ENCODE assay signal across 8 mouse cellular contexts in genomic region chr10:122018594-122019048, GRCm38 (mm10). TPM values are rescaled to one million over a fixed set of nuclear protein-coding genes. Genes with fewer than 3 reads are reported as not detected.
DNase-seq lines count a peak whose midpoint lies in the region; ATAC-seq and TF ChIP-seq lines count a peak whose summit lies in the region.

No protein-coding gene starts in this region.

- H3K27ac ChIP-seq in hindbrain, embryonic 12.5 days = 0 out of 2 replicates have a peak overlapping the region, but pooled peaks have one; percentile 14
- no peak overlapping the region for H3K27ac ChIP-seq in liver, embryonic 14.5 days
- H3K27ac ChIP-seq in stomach, embryonic 14.5 days (ENCODE audit: low read length) = peak overlapping the region; percentile 3; the same call in 1 of the 2 replicates

- H3K4me1 ChIP-seq in hindbrain, embryonic 12.5 days = peaks cover 24% of the 10 kb centered on the region
- peaks cover 0 to 17% of the 10 kb centered on the region in 2 experiments; a peak in 2 of 4 replicates for H3K4me1 ChIP-seq in liver, embryonic 14.5 days (replicated peaks; ENCODE audit: control insufficient read depth in 2 of 2, insufficient read depth in 2 of 2, low read length in 1 of 2)
- H3K4me1 ChIP-seq in stomach, embryonic 14.5 days (ENCODE audit: control insufficient read depth, insufficient read depth, low read length) = peaks cover 25% of the 10 kb centered on the region

- WGBS in hindbrain, embryonic 12.5 days = 63% methylated on average over 10 of the region's 10 CpGs
- WGBS in liver, embryonic 14.5 days (ENCODE audit: insufficient replicate concordance) = 67% methylated on average over 10 of the region's 10 CpGs
- 29% methylated on average over 10 of the region's 10 CpGs for WGBS in stomach, embryonic 14.5 days

- peak; percentile 64 for ATAC-seq in hindbrain, embryonic 12.5 days (ENCODE audit: low FRiP score)
- 0 out of 2 replicates have a peak, but pooled peaks have one; percentile 22 for ATAC-seq in liver, embryonic 14.5 days (ENCODE audit: insufficient read depth)
- ATAC-seq in stomach, embryonic 14.5 days (ENCODE audit: insufficient number of reproducible peaks, insufficient read depth, low FRiP score, low read depth) = peak; percentile 72; the same call in 1 of the 2 replicates

- H3K4me2 ChIP-seq in hindbrain, embryonic 12.5 days (replicated peaks) = no peak overlapping the region
- no peak overlapping the region; the same call in 1 of the 2 replicates for H3K4me2 ChIP-seq in liver, embryonic 14.5 days (ENCODE audit: low read depth)
- no peak overlapping the region for H3K4me2 ChIP-seq in stomach, embryonic 14.5 days (replicated peaks; ENCODE audit: low read depth, low read length)

- peaks cover 2% of the 10 kb centered on the region for H3K9me3 ChIP-seq in hindbrain, embryonic 12.5 days (replicated peaks)
- H3K9me3 ChIP-seq in liver, embryonic 14.5 days (ENCODE audit: control insufficient read depth, low read length) = no peaks in the 10 kb centered on the region
- peaks cover 3% of the 10 kb centered on the region; the same call in 1 of the 2 replicates for H3K9me3 ChIP-seq in stomach, embryonic 14.5 days (ENCODE audit: control insufficient read depth, low read depth, low read length)

- no peaks in the 10 kb centered on the region for H3K27me3 ChIP-seq in hindbrain, embryonic 12.5 days
- H3K27me3 ChIP-seq in liver, embryonic 14.5 days (ENCODE audit: control insufficient read depth, insufficient read depth, low read length) = no peaks in the 10 kb centered on the region
- no peaks in the 10 kb centered on the region for H3K27me3 ChIP-seq in stomach, embryonic 14.5 days (ENCODE audit: control insufficient read depth, insufficient read depth, low read length)

- no peak for TF ChIP-seq EP300 in liver, embryonic 14.5 days (IDR thresholded peaks at IDR 0.05; ENCODE audit: low read depth)

- intact Hi-C loops in heart, postnatal 25 days (cut with DNase I) = no loop called here

- H3K4me3 ChIP-seq in hindbrain, embryonic 12.5 days = no peak overlapping the region
- H3K4me3 ChIP-seq in liver, embryonic 14.5 days (ENCODE audit: insufficient read depth in 1 of 2, low read depth in 2 of 2, low read length in 2 of 2) = no peak overlapping the region
- H3K4me3 ChIP-seq in stomach, embryonic 14.5 days (ENCODE audit: low read depth, low read length) = no peak overlapping the region

- peaks cover under 1% of the 10 kb centered on the region; the same call in 1 of the 2 replicates for H3K36me3 ChIP-seq in hindbrain, embryonic 12.5 days
- no peaks in the 10 kb centered on the region for H3K36me3 ChIP-seq in liver, embryonic 14.5 days (replicated peaks; ENCODE audit: control insufficient read depth, insufficient read depth, low read depth)
- H3K36me3 ChIP-seq in stomach, embryonic 14.5 days (ENCODE audit: control insufficient read depth, insufficient read depth, low read length) = no peaks in the 10 kb centered on the region

- H3K9ac ChIP-seq in hindbrain, embryonic 12.5 days = no peak overlapping the region
- H3K9ac ChIP-seq in liver, embryonic 14.5 days (replicated peaks) = no peak overlapping the region
- no peak overlapping the region; the same call in 1 of the 2 replicates for H3K9ac ChIP-seq in stomach, embryonic 14.5 days (replicated peaks; ENCODE audit: low read depth, low read length)

- peak; percentile 24 to 34 for DNase-seq in heart, adult 18-20 months
- DNase-seq in heart, postnatal 25 days (ENCODE audit: low spot score) = no peak
- peak; percentile 42 for DNase-seq in fibroblast of lung, adult 2 months (ENCODE audit: low read depth)
- DNase-seq in liver, embryonic 14.5 days (ENCODE audit: low read depth in 3 of 3, low spot score in 3 of 3) = no peak
- DNase-seq in T-cell, adult 2 months (ENCODE audit: low spot score) = no peak
- no peak for DNase-seq in yolk sac, embryonic 10.5 days (ENCODE audit: low spot score)

- TF ChIP-seq CTCF in liver, embryonic 14.5 days (IDR thresholded peaks at IDR 0.05; ENCODE audit: low read depth) = no peak

RNA-seq across cellular contexts. Expression of gene Srgap1, which starts 28.5 kb away (rescaled TPM):
- total RNA-seq in heart, adult 18-20 months (2021) = 1 to 10 TPM; 1.6 TPM
- total RNA-seq in heart, postnatal 25 days (2021) = 1 to 10 TPM; 2.0 to 2.4 TPM
- polyA plus RNA-seq in hindbrain, embryonic 12.5 days (2016; fragmentation: Nextera tagmentation; extraction: Ambion mirVana) = 35.5 and 36.7 TPM in 2 replicates
- polyA plus RNA-seq in liver, embryonic 14.5 days (2012; rRNA removed) = 0.60 and 0.66 TPM in 2 replicates
- polyA plus RNA-seq in liver, embryonic 14.5 days (2014; fragmentation: Nextera tagmentation; extraction: Ambion mirVana) = 0.59 and 0.79 TPM in 2 replicates
- polyA plus RNA-seq in stomach, embryonic 14.5 days (2014; fragmentation: Nextera tagmentation; extraction: Ambion mirVana) = 15.5 and 15.6 TPM in 2 replicates

Comparison
In these comparisons a context has a peak if more than half of its experiments do, and no peak if none do; other contexts are left out.
1. DNase-seq: peak in heart, adult 18-20 months (2 of 2) and fibroblast of lung, adult 2 months (single experiment); none in heart, postnatal 25 days (single experiment), liver, embryonic 14.5 days (0 of 3), T-cell, adult 2 months (single experiment) and yolk sac, embryonic 10.5 days (single experiment).
2. ATAC-seq: peak in every context shown above with its lines; median percentile 72 in stomach, embryonic 14.5 days; 64 in hindbrain, embryonic 12.5 days; 22 in liver, embryonic 14.5 days.